Mouse (Mus musculus) olfactory bulb, adult 2 months (tissue): ENCODE results near the gene Sdccag8.

Source experiments
- CTCF ChIP-seq: fragments of 200-500 bp; IDR thresholded peaks from 2 replicates; pipeline ENCODE4 v1.5.1; 2012; ENCODE audit warnings: low read depth, mild to moderate bottlenecking, low read length, moderate library complexity; ENCODE audit not compliant: insufficient read depth
- POLR2A ChIP-seq: fragments of 200-500 bp; IDR thresholded peaks from 2 replicates; pipeline ENCODE4 v1.6.1; 2012; ENCODE audit warnings: mild to moderate bottlenecking, low read depth, low read length, moderate library complexity; ENCODE audit not compliant: insufficient read depth

- TF ChIP-seq CTCF = no peak
- TF ChIP-seq POLR2A = no peak
Measured at GRCm38 (mm10) chr1:176861981-176862644, 47.7 kb downstream of the Sdccag8 start.
